Mouse (Mus musculus) CH12.LX (cell line): ENCODE measurements at regions not wholly inside any gene's neighbourhood (a gene's known extent, or its start where the extent isn't known, plus 50 kb on each side); places are given as distances from the start of the nearest gene placed in this dataset.

Source experiments
- CTCF ChIP-seq, 2 experiments: IDR thresholded peaks in 1 of 2; conservative IDR thresholded peaks in 1 of 2; 2 replicates each; pipeline ENCODE4 v1.5.1; 2011 to 2012; ENCODE audit warnings: low read depth in 2 of 2, low read length in 2 of 2, improper control_type of control experiment in 1 of 2, inconsistent platforms in 1 of 2, mild to moderate bottlenecking in 1 of 2, moderate library complexity in 1 of 2
- EP300 ChIP-seq: IDR thresholded peaks from 2 replicates; pipeline ENCODE4 v1.6.1; 2011; ENCODE audit warnings: low read length, improper control_type of control experiment
- HCFC1 ChIP-seq: IDR thresholded peaks from 2 replicates; pipeline ENCODE4 v1.6.1; 2012; ENCODE audit warnings: low read depth, mild to moderate bottlenecking, inconsistent platforms, low read length, improper control_type of control experiment
- IRF4 ChIP-seq: IDR thresholded peaks from 2 replicates; pipeline ENCODE4 v1.6.1; 2014; ENCODE audit warnings: low read depth, mild to moderate bottlenecking, inconsistent platforms, low read length, improper control_type of control experiment
- MXI1 ChIP-seq: IDR thresholded peaks from 2 replicates; pipeline ENCODE4 v1.6.1; 2011; ENCODE audit warnings: mild to moderate bottlenecking, low read depth, low read length, improper control_type of control experiment
- POLR2A ChIP-seq: IDR thresholded peaks from 2 replicates; pipeline ENCODE4 v1.6.1; 2011; ENCODE audit warnings: low read depth, mild to moderate bottlenecking, improper control_type of control experiment, low read length
- RCOR1 ChIP-seq: conservative IDR thresholded peaks from 2 replicates; pipeline ENCODE4 v1.6.1; 2012; ENCODE audit warnings: low read depth, mild to moderate bottlenecking, inconsistent platforms, low read length, improper control_type of control experiment
- SMC3 ChIP-seq: IDR thresholded peaks from 2 replicates; pipeline ENCODE4 v1.6.1; 2011; ENCODE audit warnings: low read depth, low read length, improper control_type of control experiment
- USF1 ChIP-seq: IDR thresholded peaks from 2 replicates; pipeline ENCODE4 v1.6.1; 2014; ENCODE audit warnings: low read depth, mild to moderate bottlenecking, inconsistent platforms, low read length, improper control_type of control experiment

DNA sequence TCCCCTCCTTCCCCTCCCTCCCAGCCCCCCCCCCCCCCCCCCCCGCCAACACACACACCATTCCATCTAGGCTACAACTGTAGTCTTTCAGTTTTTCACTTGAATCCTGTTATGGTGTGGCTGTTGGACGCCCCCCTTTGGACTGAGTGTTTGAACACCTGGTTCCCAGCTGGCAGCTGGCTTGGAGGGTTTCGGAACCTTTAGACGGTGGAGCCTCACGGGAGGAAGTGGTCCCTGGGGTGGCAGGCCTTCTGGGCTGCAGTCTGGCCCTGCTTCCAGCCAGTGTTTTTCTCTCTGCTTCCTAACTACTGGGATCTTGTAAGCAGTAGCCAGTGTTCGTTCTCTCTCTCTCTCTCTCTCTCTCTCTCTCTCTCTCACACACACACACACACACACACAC is 101.4 kb upstream of the Arid2 start:
- no peak for TF ChIP-seq SMC3
- TF ChIP-seq CTCF (conservative IDR thresholded peaks at IDR 0.05 in 1 of 2, IDR thresholded peaks at IDR 0.05 in 1 of 2; ENCODE audit: low read depth in 2 of 2, low read length in 2 of 2): no peak
- no peak for TF ChIP-seq EP300
- no peak for TF ChIP-seq IRF4
- TF ChIP-seq USF1: no peak
- TF ChIP-seq RCOR1: no peak
- no peak for TF ChIP-seq HCFC1
- TF ChIP-seq MXI1: no peak
- TF ChIP-seq POLR2A: no peak
